Mouse (Mus musculus): ENCODE measurements around the gene Scube3. TPM values are rescaled to one million over a fixed set of nuclear protein-coding genes. Genes with fewer than 3 reads are reported as not detected.

Gene Scube3
- total RNA-seq, 2 experiments from 2014 or later = not detected

DNA sequence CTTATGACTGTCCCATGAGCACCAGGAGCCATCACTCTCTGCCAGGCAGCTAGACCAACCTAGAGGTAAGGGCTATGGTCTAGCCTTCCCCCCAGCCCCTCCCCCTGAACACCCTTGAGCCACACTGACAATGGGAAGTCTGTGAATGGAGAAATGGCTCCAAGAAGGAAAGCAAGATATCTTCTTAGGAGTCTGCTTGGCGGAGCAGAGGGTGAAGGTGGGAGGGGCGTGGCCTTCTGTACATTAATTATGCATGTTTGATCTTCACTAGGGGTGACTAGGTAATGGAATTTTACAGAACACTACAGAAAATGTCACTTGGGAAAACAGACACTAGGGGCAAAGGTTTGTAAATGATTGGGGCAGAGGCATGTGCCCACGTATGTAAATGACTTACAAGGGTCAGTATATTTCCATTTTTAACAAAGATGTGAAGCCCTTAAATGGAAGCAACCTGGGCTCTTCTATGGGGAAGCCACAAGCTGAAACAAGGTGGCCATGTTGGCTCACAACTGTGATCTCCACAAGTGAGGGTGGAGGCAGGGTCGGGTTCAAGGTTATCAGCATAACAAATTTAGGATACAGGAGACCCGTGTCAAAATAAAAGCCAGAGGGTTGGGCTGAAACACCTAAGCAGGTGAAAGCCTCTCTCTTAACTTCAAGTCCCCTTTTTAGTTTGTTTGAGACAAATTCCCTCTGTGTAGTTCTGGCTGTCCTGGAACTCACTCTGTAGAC is 11.4 kb upstream of the Scube3 start:
- no peak for ATAC-seq (replicated peaks; ENCODE audit: poor library complexity, severe bottlenecking)

DNA sequence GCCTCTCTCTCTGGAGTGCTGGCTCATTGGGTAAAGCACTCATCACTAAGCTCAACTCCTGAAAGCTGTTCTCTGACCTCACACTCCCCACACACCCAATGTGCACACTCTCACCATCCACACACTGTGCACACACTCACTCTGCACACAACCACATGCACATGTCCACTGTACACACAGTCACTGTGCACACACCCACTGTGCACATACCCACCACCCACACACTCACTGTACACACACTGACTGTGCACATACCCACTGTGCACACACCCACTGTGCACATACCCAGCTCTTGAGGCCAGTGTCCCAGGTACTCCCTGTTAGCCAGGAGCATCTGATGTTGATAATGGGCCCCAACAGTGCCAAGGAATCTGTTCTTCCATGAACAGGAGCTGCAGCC is 10.8 kb upstream of the Scube3 start:
- ATAC-seq (replicated peaks; ENCODE audit: poor library complexity, severe bottlenecking) = no peak

DNA sequence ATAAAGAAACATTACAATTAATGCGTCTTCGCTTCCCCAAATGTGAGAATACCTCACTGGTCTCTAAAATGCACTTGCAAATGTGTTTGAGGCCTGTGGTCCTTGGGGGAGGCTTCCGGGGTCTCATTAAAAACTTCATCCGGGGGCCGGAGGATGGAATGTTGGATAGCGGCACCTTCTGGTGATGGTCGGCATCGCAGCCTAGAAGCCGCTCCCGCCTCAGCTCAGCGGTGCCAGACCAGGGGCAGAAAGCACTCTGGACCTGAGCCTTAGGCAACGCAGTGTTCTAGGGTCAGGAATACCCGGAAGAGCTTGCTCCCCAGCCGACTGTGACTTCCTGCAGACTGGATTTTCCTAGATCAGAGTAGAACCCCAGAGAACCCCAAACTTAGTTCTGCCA is 8.7 kb upstream of the Scube3 start:
- peak; percentile 77 for ATAC-seq (replicated peaks; ENCODE audit: poor library complexity, severe bottlenecking)

DNA sequence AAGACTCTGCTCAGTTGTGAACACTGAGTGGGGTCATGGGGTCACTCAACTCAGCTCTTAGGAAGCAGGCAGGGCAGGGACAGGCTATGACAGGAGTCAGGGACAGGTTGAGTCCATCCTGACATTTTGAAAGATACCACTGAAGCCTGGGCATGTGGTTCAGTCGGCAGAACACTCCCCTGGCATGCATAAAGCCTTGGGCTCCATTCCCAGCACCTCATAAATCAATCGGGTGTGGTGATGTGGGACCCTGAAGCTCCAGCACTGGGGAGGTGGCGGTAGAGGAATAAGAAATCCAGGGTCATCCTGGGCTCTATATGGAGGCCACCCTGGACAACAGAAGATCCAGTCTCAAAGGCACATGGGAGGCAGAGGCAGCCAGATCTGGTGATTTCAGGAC is 6.4 kb upstream of the Scube3 start:
- no peak for ATAC-seq (replicated peaks; ENCODE audit: poor library complexity, severe bottlenecking)

- no peak for ATAC-seq (replicated peaks; ENCODE audit: poor library complexity, severe bottlenecking)
These were observed 5.7 kb upstream of the Scube3 start for GRCm38 (mm10) chr17:28136266-28136665.

- no peak for ATAC-seq (replicated peaks; ENCODE audit: poor library complexity, severe bottlenecking)
These were observed 3.9 kb upstream of the Scube3 start for GRCm38 (mm10) chr17:28138013-28138412.

DNA sequence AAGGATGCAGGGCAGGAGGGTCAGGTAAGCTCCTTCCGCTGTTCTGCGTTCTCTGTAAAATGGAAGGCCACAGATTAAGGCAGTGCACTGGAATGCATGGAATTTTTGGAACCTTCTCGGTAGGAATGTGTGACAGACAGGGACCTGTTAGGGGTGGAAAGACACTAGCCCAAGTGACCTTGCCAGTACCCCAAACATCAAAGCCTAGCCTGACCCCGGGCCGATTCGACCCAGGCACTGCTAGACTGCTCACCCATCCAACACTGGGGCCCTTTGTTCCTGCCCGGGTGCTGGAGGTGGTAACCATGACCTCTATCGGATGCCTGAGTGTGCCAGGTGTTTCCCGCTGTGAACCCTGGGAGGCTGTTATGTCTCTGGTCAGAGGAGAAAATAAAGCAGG is 3.3 kb upstream of the Scube3 start:
- no peak for ATAC-seq (replicated peaks; ENCODE audit: poor library complexity, severe bottlenecking)

DNA sequence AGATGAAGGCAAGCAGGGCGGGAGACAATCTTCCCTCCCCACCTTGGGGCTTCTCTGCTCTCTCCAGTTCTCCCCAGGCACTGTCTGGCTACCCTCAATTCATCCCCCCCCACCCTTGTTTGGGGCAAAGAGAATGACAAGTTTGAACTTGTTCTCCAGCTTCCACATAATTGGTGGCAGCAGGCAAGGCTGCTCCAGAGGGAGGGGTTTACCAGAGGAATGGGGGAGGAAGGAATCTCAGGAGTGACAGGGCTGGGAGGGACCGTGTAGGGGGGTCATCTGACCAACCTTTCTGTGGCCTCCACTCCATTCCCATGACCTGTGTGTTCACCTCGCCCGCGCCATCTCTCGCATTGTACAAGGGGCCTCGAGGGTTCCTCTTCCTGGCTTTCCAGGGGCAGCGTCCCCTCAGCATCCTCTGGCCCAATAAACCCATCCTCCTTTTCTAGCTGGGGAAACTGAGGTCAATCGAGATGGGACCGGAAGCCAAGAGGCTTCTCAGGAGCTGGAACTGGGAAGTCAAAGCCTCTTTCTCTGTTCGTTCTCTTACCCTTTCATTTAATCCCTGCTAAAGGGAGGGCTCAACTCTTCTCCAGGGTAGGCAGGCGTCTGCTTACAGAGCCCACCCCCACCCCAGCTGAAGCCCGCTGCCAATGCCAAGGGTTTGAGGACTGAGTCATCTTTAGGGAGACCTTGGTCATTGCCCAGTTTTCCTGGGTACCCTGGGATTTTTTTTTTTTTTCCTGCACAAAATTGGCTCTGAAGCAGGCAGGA is 1.3 kb upstream of the Scube3 start:
- ATAC-seq (replicated peaks; ENCODE audit: poor library complexity, severe bottlenecking) = no peak

- no peak for ATAC-seq (replicated peaks; ENCODE audit: poor library complexity, severe bottlenecking)
These were observed 713 bp upstream of the Scube3 start for GRCm38 (mm10) chr17:28141205-28141650.

GRCm38 (mm10) chr17:28142700-28143610 is 1.0 kb downstream of the Scube3 start:
- ATAC-seq (replicated peaks; ENCODE audit: poor library complexity, severe bottlenecking) = no peak

DNA sequence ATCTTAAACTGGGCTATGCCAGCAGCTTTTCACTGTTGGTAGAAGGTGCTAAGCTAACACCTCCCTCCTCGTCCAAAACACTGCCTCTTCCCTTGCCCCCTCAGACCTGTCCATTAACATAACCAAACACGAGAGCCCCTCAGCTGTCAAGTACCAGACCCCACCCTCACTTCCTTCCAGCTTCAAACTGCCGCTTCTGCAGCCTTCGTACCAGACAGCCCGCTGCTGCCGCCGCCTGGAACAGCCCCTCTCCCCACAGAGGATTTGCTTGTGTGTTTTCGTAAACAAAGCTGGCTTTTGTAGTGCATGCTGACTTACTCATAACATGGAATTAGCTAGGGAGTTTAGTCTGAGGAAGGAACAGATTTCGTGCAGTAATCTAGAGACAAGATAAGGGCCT is 1.8 kb downstream of the Scube3 start:
- no peak for ATAC-seq (replicated peaks; ENCODE audit: poor library complexity, severe bottlenecking)

GRCm38 (mm10) chr17:28144241-28144640 is 2.3 kb downstream of the Scube3 start:
- no peak for ATAC-seq (replicated peaks; ENCODE audit: poor library complexity, severe bottlenecking)

DNA sequence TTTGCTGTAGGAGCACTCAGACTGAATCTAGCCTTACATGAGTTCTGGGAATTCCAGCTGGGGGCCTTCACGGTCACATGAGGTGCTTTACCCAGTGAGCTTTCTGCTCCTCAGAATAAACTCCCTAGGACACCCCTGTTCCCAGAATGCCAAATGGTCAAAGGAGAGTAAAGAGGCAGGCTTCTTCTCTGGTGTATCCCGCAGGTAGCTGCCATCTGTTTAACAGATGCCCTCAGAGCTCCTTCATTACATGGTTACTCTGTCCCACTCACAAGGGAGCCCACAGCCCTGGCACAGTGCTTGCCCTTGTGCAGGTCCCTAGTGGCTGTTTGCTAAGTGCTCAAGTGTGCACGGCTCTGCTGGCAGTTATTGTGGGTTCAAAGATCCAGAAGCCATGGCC is 6.3 kb downstream of the Scube3 start:
- ATAC-seq (replicated peaks; ENCODE audit: poor library complexity, severe bottlenecking) = no peak

DNA sequence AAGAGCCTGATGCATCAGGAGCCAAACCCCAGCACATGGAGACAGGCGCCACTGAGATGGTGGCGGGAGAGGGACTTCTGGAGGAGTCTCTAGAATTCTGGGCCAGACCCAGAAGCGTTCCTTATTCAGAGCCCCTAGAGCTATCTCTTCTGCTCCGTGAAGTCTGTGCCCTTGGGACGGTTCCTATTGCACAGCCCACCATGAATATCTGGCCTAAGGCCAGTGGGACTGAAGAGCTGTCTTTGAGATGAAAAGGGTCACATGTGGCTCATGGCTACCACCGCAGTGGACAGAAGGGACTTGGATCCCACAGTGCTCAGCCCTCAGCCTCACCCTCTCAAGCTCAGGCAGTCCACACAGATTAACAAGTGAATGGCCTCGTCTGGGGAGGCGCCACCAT is 7.8 kb downstream of the Scube3 start:
- ATAC-seq (replicated peaks; ENCODE audit: poor library complexity, severe bottlenecking) = no peak

DNA sequence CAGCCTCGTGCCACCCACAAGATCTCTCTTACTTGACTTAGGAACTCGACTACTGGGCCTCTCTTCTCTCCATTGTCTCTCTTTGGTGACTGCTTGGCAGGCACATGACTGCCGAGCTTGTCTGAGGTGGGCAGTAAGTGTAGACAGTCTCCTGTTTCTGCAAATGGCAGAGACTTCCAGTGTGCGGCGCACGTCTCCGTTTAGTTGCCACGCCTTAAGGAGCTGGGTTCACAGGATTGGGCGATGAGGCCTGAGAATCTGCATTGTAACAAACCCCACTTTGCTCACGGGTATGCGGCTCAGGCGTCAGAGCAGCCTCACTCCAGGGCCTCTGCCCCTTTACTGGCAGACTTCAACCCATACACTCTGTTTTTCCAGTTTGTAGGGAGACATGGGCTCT is 8.5 kb downstream of the Scube3 start:
- ATAC-seq (replicated peaks; ENCODE audit: poor library complexity, severe bottlenecking) = no peak

DNA sequence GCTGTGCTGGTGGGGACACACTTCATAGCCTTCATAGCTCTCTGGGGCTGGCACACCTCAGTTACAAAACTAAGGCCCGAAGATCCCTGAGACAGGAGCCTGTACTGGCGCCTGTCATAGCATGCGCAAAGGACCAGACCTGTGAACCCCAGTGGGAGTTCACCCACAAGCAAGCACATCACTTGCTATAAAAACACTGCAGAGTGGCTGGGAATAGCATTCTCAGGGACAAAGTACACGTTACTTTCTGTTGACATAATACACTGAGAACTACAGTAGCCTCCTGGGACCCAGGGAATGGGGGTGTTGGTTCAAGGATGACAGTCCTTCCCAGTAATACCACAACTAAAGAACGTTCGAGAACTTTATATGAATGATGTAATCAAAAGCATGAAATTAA is 11.2 kb downstream of the Scube3 start:
- ATAC-seq (replicated peaks; ENCODE audit: poor library complexity, severe bottlenecking) = no peak

DNA sequence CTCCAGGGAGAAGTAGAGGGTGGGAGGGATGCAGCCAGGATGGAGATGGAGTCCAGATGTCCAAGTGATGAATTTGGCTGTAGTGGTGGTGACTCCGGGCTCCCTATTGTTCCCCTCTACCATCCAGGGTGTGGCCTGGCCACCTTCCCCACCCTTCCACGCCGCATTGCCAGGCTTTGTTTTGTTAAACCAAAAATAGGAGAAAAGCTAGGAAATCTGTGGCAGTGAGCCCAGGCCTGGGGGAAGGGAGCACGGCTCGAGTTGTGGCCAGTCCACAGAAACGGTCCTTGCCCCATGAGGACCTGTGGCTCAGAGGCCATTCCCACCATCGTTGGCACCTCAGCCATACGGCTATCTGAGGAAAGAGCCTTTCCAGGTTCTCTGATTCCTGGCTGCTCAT is 13.0 kb downstream of the Scube3 start:
- no peak for ATAC-seq (replicated peaks; ENCODE audit: poor library complexity, severe bottlenecking)

GRCm38 (mm10) chr17:28160361-28160760 is 18.4 kb downstream of the Scube3 start:
- no peak for ATAC-seq (replicated peaks; ENCODE audit: poor library complexity, severe bottlenecking)

DNA sequence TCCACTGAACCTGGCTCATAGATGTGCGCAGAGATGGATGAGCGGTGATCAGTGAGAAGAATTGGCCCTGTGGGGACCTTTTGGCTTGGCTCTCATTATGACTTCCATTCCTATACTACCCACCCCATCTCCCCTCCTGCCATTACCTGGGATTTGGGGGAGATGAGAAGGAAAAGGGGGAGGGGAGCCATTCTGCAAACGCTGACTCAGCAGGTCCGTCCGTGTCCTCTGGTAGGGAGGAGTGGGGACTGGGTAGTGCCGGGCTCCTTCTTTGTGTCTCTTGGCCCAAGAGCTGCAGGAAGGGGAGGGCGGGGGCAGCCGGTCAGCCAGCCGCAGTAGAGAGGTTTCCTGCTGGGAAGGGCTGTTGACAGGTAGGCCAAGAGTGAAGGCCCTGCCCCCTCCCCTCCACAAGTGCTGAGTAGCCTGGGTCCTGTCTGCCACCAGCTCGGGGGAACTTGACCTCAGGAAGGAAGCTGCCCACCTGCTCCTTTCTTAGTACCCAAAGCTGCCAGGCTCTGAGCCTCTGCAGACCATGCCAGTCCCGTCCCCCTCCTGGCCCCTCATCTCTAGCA is 19.5 kb downstream of the Scube3 start:
- ATAC-seq (replicated peaks; ENCODE audit: poor library complexity, severe bottlenecking) = no peak

- ATAC-seq (replicated peaks; ENCODE audit: poor library complexity, severe bottlenecking) = peak; percentile 75
These were observed 21.7 kb downstream of the Scube3 start for GRCm38 (mm10) chr17:28163666-28164065.
